In the genomic region with DNA sequence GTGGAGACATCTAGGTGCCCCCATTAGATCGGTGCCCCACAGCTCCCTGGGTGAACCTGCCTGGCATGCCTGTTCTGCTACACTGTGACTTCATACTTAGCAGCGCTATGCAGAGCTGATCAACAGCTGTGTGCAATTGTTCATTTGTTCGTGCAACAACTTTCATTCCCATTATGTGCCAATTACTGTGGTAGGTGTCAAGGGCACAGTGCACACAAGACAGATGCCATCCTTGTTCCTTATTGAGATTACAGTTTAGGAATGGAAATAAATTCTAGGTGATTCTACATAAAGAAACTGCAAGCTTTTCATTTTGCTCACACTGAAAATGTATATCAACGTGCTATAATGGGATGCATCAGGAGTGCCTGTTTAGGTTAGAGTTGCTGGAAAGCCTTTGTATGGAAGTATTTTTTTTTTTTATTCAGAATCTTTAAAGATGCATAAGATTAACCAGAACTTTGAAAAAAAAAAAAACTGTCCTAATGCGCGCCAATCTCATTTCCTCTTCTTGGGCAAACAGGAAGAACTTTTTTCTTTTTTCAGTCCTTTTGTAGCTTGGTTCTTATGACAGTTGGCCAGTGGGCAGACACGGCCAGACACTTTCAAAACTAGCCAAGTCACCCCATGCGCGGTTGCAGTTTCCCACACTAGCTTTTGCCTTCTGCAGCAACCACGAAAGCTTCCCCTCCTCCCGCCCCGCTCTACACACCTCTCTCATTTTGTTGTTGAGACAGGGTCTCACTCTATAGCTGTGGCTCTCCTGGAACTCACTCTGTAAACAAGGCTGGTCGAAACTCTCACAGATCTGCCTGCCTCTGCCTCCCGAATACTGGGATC, we compare ENCODE assay signal across 11 mouse cellular contexts. TPM values are rescaled to one million over a fixed set of nuclear protein-coding genes. Genes with fewer than 3 reads are reported as not detected.
DNase-seq lines count a peak whose midpoint lies in the region; ATAC-seq and TF ChIP-seq lines count a peak whose summit lies in the region.
"Had no signal": no experiment of that assay in that cellular context is flagged by ENCODE, and none has a peak within 500 bp of the region (broad histone marks: within the 10 kb centered on the region; RNA-seq: fewer than 3 reads in every experiment).

No protein-coding gene starts in this region.

- peak overlapping the region; percentile 38 for H3K4me2 ChIP-seq in liver, embryonic 14.5 days (ENCODE audit: low read depth)
- H3K4me2 ChIP-seq: embryonic facial prominence, embryonic 13.5 days; limb, embryonic 13.5 days had no signal

- TF ChIP-seq EP300 in liver, embryonic 14.5 days (IDR thresholded peaks at IDR 0.05; ENCODE audit: low read depth) = no peak

- H3K27me3 ChIP-seq in liver, embryonic 14.5 days (ENCODE audit: control insufficient read depth, insufficient read depth, low read length) = no peaks in the 10 kb centered on the region
- H3K27me3 ChIP-seq: embryonic facial prominence, embryonic 13.5 days; limb, embryonic 13.5 days; Patski had no signal

- peak; percentile 18 to 39 for DNase-seq in spleen, adult 18-20 months
- no peak for DNase-seq in spleen, adult 12 weeks (ENCODE audit: low spot score)
- DNase-seq in liver, embryonic 14.5 days (ENCODE audit: low read depth in 3 of 3, low spot score in 3 of 3) = no peak
- peak; percentile 13 for DNase-seq in skeletal muscle tissue, adult 2 months (ENCODE audit: low read depth, low spot score)
- DNase-seq in testis, postnatal 14 days (ENCODE audit: low spot score) = no peak
- no peak for DNase-seq in adrenal gland, adult 8-10 months
- no peak for DNase-seq in gastrocnemius, postnatal 25 days
- DNase-seq: heart, postnatal 4 days had no signal

- no peaks in the 10 kb centered on the region for H3K36me3 ChIP-seq in liver, embryonic 14.5 days (replicated peaks; ENCODE audit: control insufficient read depth, insufficient read depth, low read depth)
- H3K36me3 ChIP-seq: embryonic facial prominence, embryonic 13.5 days; limb, embryonic 13.5 days had no signal

- no peak for ATAC-seq in liver, embryonic 14.5 days (ENCODE audit: insufficient read depth)
- ATAC-seq: Patski had no signal

- H3K4me1 ChIP-seq in liver, embryonic 14.5 days (replicated peaks; ENCODE audit: control insufficient read depth in 2 of 2, insufficient read depth in 2 of 2, low read length in 1 of 2) = peaks cover 6 to 8% of the 10 kb centered on the region in 2 experiments; a peak in 3 of 4 replicates

- H3K9me3 ChIP-seq in liver, embryonic 14.5 days (ENCODE audit: control insufficient read depth, low read length) = no peaks in the 10 kb centered on the region
- H3K9me3 ChIP-seq: embryonic facial prominence, embryonic 13.5 days; limb, embryonic 13.5 days had no signal

- H3K4me3 ChIP-seq in liver, embryonic 14.5 days (ENCODE audit: insufficient read depth in 1 of 2, low read depth in 2 of 2, low read length in 2 of 2) = no peak overlapping the region
- H3K4me3 ChIP-seq: embryonic facial prominence, embryonic 13.5 days; limb, embryonic 13.5 days had no signal

- H3K27ac ChIP-seq in liver, embryonic 14.5 days = no peak overlapping the region
- H3K27ac ChIP-seq: embryonic facial prominence, embryonic 13.5 days; limb, embryonic 13.5 days had no signal

- no peak overlapping the region for H3K9ac ChIP-seq in liver, embryonic 14.5 days (replicated peaks)
- H3K9ac ChIP-seq: embryonic facial prominence, embryonic 13.5 days; limb, embryonic 13.5 days had no signal

- 18% methylated on average over 14 of the region's 14 CpGs for WGBS in liver, embryonic 14.5 days (ENCODE audit: insufficient replicate concordance)

- no peak for TF ChIP-seq CTCF in liver, embryonic 14.5 days (IDR thresholded peaks at IDR 0.05; ENCODE audit: low read depth)

RNA-seq across cellular contexts. Expression of a gene that starts 2.1 kb away (rescaled TPM):
- 0.80 and 1.4 TPM in 2 replicates for polyA plus RNA-seq in liver, embryonic 14.5 days (2012; rRNA removed)
- 0.81 and 1.2 TPM in 2 replicates for polyA plus RNA-seq in liver, embryonic 14.5 days (2014; fragmentation: Nextera tagmentation; extraction: Ambion mirVana)
- 1 to 10 TPM; 4.7 to 8.7 (median 6.9) TPM for total RNA-seq in adrenal gland, adult 8-10 months (2022)
- total RNA-seq in gastrocnemius, postnatal 25 days (2021) = 1 to 10 TPM; 9.5 to 9.8 TPM

RNA-seq across cellular contexts. Expression of a gene that starts 50.0 kb away (rescaled TPM):
- 0.58 and 0.63 TPM in 2 replicates for polyA plus RNA-seq in liver, embryonic 14.5 days (2012; rRNA removed)
- 1.2 TPM in 2 replicates for polyA plus RNA-seq in liver, embryonic 14.5 days (2014; fragmentation: Nextera tagmentation; extraction: Ambion mirVana)
- 10 to 100 TPM; 20.7 to 31.2 (median 23.0) TPM for total RNA-seq in adrenal gland, adult 8-10 months (2022)
- 10 to 100 TPM; 11.5 to 12.3 TPM for total RNA-seq in gastrocnemius, postnatal 25 days (2021)

Comparison
In these comparisons a context has a peak if more than half of its experiments do, and no peak if none do; other contexts are left out.
1. DNase-seq: peak in spleen, adult 18-20 months (2 of 2) and skeletal muscle tissue, adult 2 months (single experiment); none in spleen, adult 12 weeks (single experiment), liver, embryonic 14.5 days (0 of 3), testis, postnatal 14 days (single experiment), adrenal gland, adult 8-10 months (single experiment) and gastrocnemius, postnatal 25 days (single experiment).